Mouse (Mus musculus) intestine, embryonic 15.5 days (tissue): ENCODE data around the gene Mrpl38. TPM values are rescaled to one million over a fixed set of nuclear protein-coding genes. Genes with fewer than 3 reads are reported as not detected.

ENCODE experiments used
- ATAC-seq: fragments of 200-750 bp; cut with Nextera tagmentation; 2 replicates; pipeline ENCODE4 v1.8.0; 2017; ENCODE audit warnings: moderate TSS enrichment, moderate library complexity
- H3K27ac ChIP-seq: fragments of 300-500 bp; sonication (generic); 2 replicates; pipeline ENCODE4 v1.5.1; 2015; ENCODE audit warnings: mild to moderate bottlenecking, inconsistent platforms
- H3K27me3 ChIP-seq: fragments of 300-500 bp; sonication (generic); replicated peaks from 2 replicates; pipeline ENCODE4 v1.6.1; 2015; ENCODE audit warnings: inconsistent platforms
- H3K36me3 ChIP-seq: fragments of 300-500 bp; sonication (generic); 2 replicates; pipeline ENCODE4 v1.6.1; 2015; ENCODE audit warnings: inconsistent platforms
- H3K4me1 ChIP-seq: fragments of 300-500 bp; sonication (generic); replicated peaks from 2 replicates; pipeline ENCODE4 v1.6.1; 2015; ENCODE audit warnings: inconsistent platforms
- H3K4me2 ChIP-seq: fragments of 300-500 bp; sonication (generic); replicated peaks from 2 replicates; pipeline ENCODE4 v1.6.1; 2015; ENCODE audit warnings: mild to moderate bottlenecking, inconsistent platforms
- H3K4me3 ChIP-seq: fragments of 300-500 bp; sonication (generic); replicated peaks from 2 replicates; pipeline ENCODE4 v1.5.1; 2015; ENCODE audit warnings: inconsistent platforms
- H3K9ac ChIP-seq: fragments of 300-500 bp; sonication (generic); 2 replicates; pipeline ENCODE4 v1.6.1; 2015; ENCODE audit warnings: inconsistent platforms
- H3K9me3 ChIP-seq: fragments of 300-500 bp; sonication (generic); 2 replicates; pipeline ENCODE4 v1.6.1; 2016; ENCODE audit warnings: inconsistent platforms
- WGBS: fragments of 180-500 bp; shearing (Covaris S2); methylation state at CpG from one replicate; pipeline ENCODE4 v1.1.7; 2015; 5-methylcytosine and 5-hydroxymethylcytosine counted together
- polyA plus RNA-seq: library from polyadenylated mRNA; unstranded; fragments of >200 nt; fragmentation: Nextera tagmentation; extraction: Ambion mirVana; gene quantifications from 2 replicates; pipeline ENCODE4 v1.2.1, GENCODE M21; 2015

The Mrpl38 gene
- polyA plus RNA-seq, 1 experiment from 2014 or later: 109 TPM

- H3K4me3 ChIP-seq: peak overlapping the region; percentile 73
- H3K4me2 ChIP-seq: peak overlapping the region; percentile 73
- H3K27ac ChIP-seq: peak overlapping the region; percentile 93
- peaks cover 4% of the 10 kb centered on the region for H3K4me1 ChIP-seq
- peaks cover 5% of the 10 kb centered on the region for H3K36me3 ChIP-seq
- 4% methylated on average over 6 of the region's 6 CpGs for WGBS
- H3K27me3 ChIP-seq: no peaks in the 10 kb centered on the region
- ATAC-seq: 0 out of 2 replicates have a peak, but pooled peaks have one; percentile 1
- peak overlapping the region; percentile 71 for H3K9ac ChIP-seq
- no peaks in the 10 kb centered on the region for H3K9me3 ChIP-seq
These were observed 28.6 kb upstream of the Mrpl38 start for GRCm38 (mm10) chr11:116167232-116167631.

GRCm38 (mm10) chr11:116163002-116163401 lies 24.3 kb upstream of the Mrpl38 start:
- H3K4me2 ChIP-seq: no peak overlapping the region
- no peak overlapping the region for H3K9ac ChIP-seq
- ATAC-seq: no peak
- no peaks in the 10 kb centered on the region for H3K9me3 ChIP-seq
- no peaks in the 10 kb centered on the region for H3K27me3 ChIP-seq
- no peak overlapping the region for H3K4me3 ChIP-seq
- WGBS: 55% methylated on average over 9 of the region's 9 CpGs
- H3K27ac ChIP-seq: no peak overlapping the region
- H3K4me1 ChIP-seq: peaks cover 2% of the 10 kb centered on the region
- H3K36me3 ChIP-seq: peaks cover 5% of the 10 kb centered on the region; the same call in 1 of the 2 replicates

- no peaks in the 10 kb centered on the region for H3K27me3 ChIP-seq
- no peak overlapping the region for H3K4me3 ChIP-seq
- H3K27ac ChIP-seq: no peak overlapping the region
- peaks cover 5% of the 10 kb centered on the region; the same call in 1 of the 2 replicates for H3K36me3 ChIP-seq
- no peaks in the 10 kb centered on the region for H3K9me3 ChIP-seq
- 74% methylated on average over 10 of the region's 10 CpGs for WGBS
- ATAC-seq: no peak
- H3K4me2 ChIP-seq: no peak overlapping the region
- H3K4me1 ChIP-seq: peaks cover 2% of the 10 kb centered on the region
- H3K9ac ChIP-seq: no peak overlapping the region
These were observed 23.5 kb upstream of the Mrpl38 start for GRCm38 (mm10) chr11:116162146-116162545.

- no peak for ATAC-seq
- Histone ChIP-seq H3K36me3 (peaks cover 5% of the 10 kb centered on the region; the same call in 1 of the 2 replicates), H3K4me3 (no peak overlapping the region), H3K9ac (no peak overlapping the region), H3K27ac (no peak overlapping the region), H3K4me2 (no peak overlapping the region), H3K9me3 (no peaks in the 10 kb centered on the region), H3K4me1 (peaks cover 2% of the 10 kb centered on the region; the same call in 1 of the 2 replicates), H3K27me3 (no peaks in the 10 kb centered on the region)
- 49% methylated on average over 12 of the region's 12 CpGs for WGBS
These were observed 22.6 kb upstream of the Mrpl38 start for GRCm38 (mm10) chr11:116161312-116161711.

GRCm38 (mm10) chr11:116150960-116151359 lies 12.3 kb upstream of the Mrpl38 start:
- Histone ChIP-seq H3K36me3 (peaks cover 44% of the 10 kb centered on the region), H3K4me1 (no peaks in the 10 kb centered on the region), H3K27ac (no peak overlapping the region), H3K27me3 (no peaks in the 10 kb centered on the region), H3K9ac (no peak overlapping the region), H3K4me3 (no peak overlapping the region), H3K4me2 (no peak overlapping the region), H3K9me3 (no peaks in the 10 kb centered on the region)
- ATAC-seq: no peak
- WGBS: 86% methylated on average over 2 of the region's 2 CpGs

- 77% methylated on average over 6 of the region's 6 CpGs for WGBS
- H3K4me2 ChIP-seq: no peak overlapping the region
- no peak overlapping the region for H3K9ac ChIP-seq
- peaks cover 55% of the 10 kb centered on the region for H3K36me3 ChIP-seq
- H3K27me3 ChIP-seq: no peaks in the 10 kb centered on the region
- H3K4me3 ChIP-seq: no peak overlapping the region
- no peaks in the 10 kb centered on the region for H3K9me3 ChIP-seq
- no peak for ATAC-seq
- no peaks in the 10 kb centered on the region for H3K4me1 ChIP-seq
- no peak overlapping the region for H3K27ac ChIP-seq
These were observed 10.7 kb upstream of the Mrpl38 start for GRCm38 (mm10) chr11:116149341-116149740.

- Histone ChIP-seq H3K9me3 (no peaks in the 10 kb centered on the region), H3K36me3 (peaks cover 57% of the 10 kb centered on the region), H3K4me3 (no peak overlapping the region), H3K4me2 (no peak overlapping the region), H3K4me1 (no peaks in the 10 kb centered on the region), H3K27me3 (no peaks in the 10 kb centered on the region), H3K27ac (no peak overlapping the region), H3K9ac (no peak overlapping the region)
- 67% methylated on average over 20 of the region's 20 CpGs for WGBS
- ATAC-seq: no peak
These were observed 10.1 kb upstream of the Mrpl38 start for GRCm38 (mm10) chr11:116148761-116149221.

GRCm38 (mm10) chr11:116146294-116146985 lies 7.8 kb upstream of the Mrpl38 start:
- 80% methylated on average over 25 of the region's 25 CpGs for WGBS
- Histone ChIP-seq H3K9me3 (no peaks in the 10 kb centered on the region), H3K4me3 (no peak overlapping the region), H3K4me1 (no peaks in the 10 kb centered on the region), H3K9ac (no peak overlapping the region), H3K36me3 (peaks cover 59% of the 10 kb centered on the region), H3K27me3 (no peaks in the 10 kb centered on the region), H3K27ac (no peak overlapping the region), H3K4me2 (no peak overlapping the region)
- ATAC-seq: no peak

GRCm38 (mm10) chr11:116145481-116146293 lies 7.0 kb upstream of the Mrpl38 start:
- Histone ChIP-seq H3K27me3 (no peaks in the 10 kb centered on the region), H3K27ac (no peak overlapping the region), H3K4me3 (no peak overlapping the region), H3K4me1 (no peaks in the 10 kb centered on the region), H3K4me2 (no peak overlapping the region), H3K9ac (no peak overlapping the region), H3K9me3 (no peaks in the 10 kb centered on the region), H3K36me3 (peaks cover 53% of the 10 kb centered on the region)
- no peak for ATAC-seq
- WGBS: 71% methylated on average over 18 of the region's 18 CpGs

- Histone ChIP-seq H3K27ac (no peak overlapping the region), H3K4me1 (peaks cover 6% of the 10 kb centered on the region; the same call in 1 of the 2 replicates), H3K9me3 (no peaks in the 10 kb centered on the region), H3K4me2 (no peak overlapping the region), H3K36me3 (peaks cover 41% of the 10 kb centered on the region), H3K4me3 (no peak overlapping the region), H3K27me3 (no peaks in the 10 kb centered on the region), H3K9ac (no peak overlapping the region)
- WGBS: 80% methylated on average over 3 of the region's 3 CpGs
- no peak for ATAC-seq
These were observed 4.8 kb upstream of the Mrpl38 start for GRCm38 (mm10) chr11:116143468-116143867.

GRCm38 (mm10) chr11:116142211-116142991 lies 3.7 kb upstream of the Mrpl38 start:
- ATAC-seq: no peak
- Histone ChIP-seq H3K36me3 (peaks cover 41% of the 10 kb centered on the region), H3K4me1 (peaks cover 9% of the 10 kb centered on the region; the same call in 1 of the 2 replicates), H3K27me3 (no peaks in the 10 kb centered on the region), H3K9ac (no peak overlapping the region), H3K27ac (no peak overlapping the region), H3K9me3 (no peaks in the 10 kb centered on the region), H3K4me2 (no peak overlapping the region), H3K4me3 (no peak overlapping the region)
- 67% methylated on average over 10 of the region's 10 CpGs for whole genome bisulfite sequencing

- 1% methylated on average over 20 of the region's 20 CpGs for WGBS
These were observed 586 bp downstream of the Mrpl38 start for GRCm38 (mm10) chr11:116138096-116138467.

More at GRCm38 (mm10) chr11:116138096-116138467, 586 bp downstream of the Mrpl38 start:
- H3K9ac ChIP-seq: peak overlapping the region; percentile 77
- H3K9me3 ChIP-seq: no peaks in the 10 kb centered on the region
- peak overlapping the region; percentile 77 for H3K4me3 ChIP-seq
- no peaks in the 10 kb centered on the region for H3K27me3 ChIP-seq
- no peak; the same call in 1 of the 2 replicates for ATAC-seq
- peaks cover 9% of the 10 kb centered on the region; the same call in 1 of the 2 replicates for H3K4me1 ChIP-seq
- H3K27ac ChIP-seq: peak overlapping the region; percentile 71
- peak overlapping the region; percentile 69 for H3K4me2 ChIP-seq
- peaks cover 14% of the 10 kb centered on the region; the same call in 1 of the 2 replicates for H3K36me3 ChIP-seq
